Mouse (Mus musculus) adrenal gland, postnatal 36 days (tissue): Measurements from ENCODE around the gene Gins2. TPM values are rescaled to one million over a fixed set of nuclear protein-coding genes. Genes with fewer than 3 reads are reported as not detected.

ENCODE experiments used
- DNase-seq, 2 experiments: peaks; one replicate each; pipeline ENCODE4 v3.0.0; 2021; ENCODE audit warnings: mixed read lengths in 1 of 2
- long read RNA-seq, 2 experiments: library from polyadenylated mRNA; stranded (forward); transcript quantifications; one replicate each; pipeline ENCODE4 v2.0.0; 2021; ENCODE audit warnings: borderline sequencing depth in 2 of 2
- total RNA-seq, 2 experiments: library from RNA; stranded (reverse); gene quantifications; 2 replicates each; pipeline ENCODE4 v1.2.3; 2021

Gins2 gene
- 10 to 100 TPM in 1 of 2 experiments, 1 to 10 TPM in 1; 6.3 to 11.0 TPM for total RNA-seq
- long read RNA-seq, experiment 1, partial matches to known transcripts: 0 of 7 reads
- long read RNA-seq, experiment 1, other reads (novel, unspliced or antisense): 3 of 7 reads
- long read RNA-seq, experiment 2, partial matches to known transcripts: 0 of 3 reads
- long read RNA-seq, experiment 2, other reads (novel, unspliced or antisense): 1 of 3 reads

GRCm38 (mm10) chr8:120588908-120589771, at the start of gene Gins2:
Gene Gins2, minus strand, starts transcription at chr8:120589304.
- peak; percentile 99 for DNase-seq

DNA sequence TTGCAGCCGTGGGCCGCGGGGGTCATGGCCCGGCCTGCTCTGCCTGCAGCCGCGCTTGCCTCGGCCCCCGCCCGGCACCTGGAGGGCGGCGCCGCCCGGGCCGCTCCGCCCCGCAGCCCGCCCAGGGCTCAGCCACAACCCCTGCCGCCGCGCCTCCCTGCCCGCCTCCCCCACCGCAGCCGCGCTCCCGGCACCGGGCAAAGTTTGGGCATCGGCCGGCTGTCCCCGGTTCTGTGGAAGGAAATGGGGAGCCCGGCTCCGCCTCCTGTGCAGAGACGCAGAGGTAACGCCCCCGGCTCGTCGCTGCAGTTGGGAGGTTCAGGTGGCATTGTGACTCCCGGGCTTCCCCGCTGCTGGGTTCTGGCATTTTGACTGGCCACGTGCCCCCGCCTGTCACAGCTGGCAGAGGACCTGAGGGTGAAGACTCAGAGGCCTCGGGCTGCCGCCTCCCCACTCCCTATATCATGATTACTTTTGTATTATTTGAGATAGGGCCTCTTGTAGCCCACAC, 45.3 kb upstream of the Gins2 start:
- DNase-seq: peak; percentile 80 to 88

GRCm38 (mm10) chr8:120633665-120634271, 44.7 kb upstream of the Gins2 start:
- DNase-seq: peak; percentile 32 to 59

GRCm38 (mm10) chr8:120632969-120633664, 44.0 kb upstream of the Gins2 start:
- no peak for DNase-seq

GRCm38 (mm10) chr8:120631441-120632375, 42.6 kb upstream of the Gins2 start:
- DNase-seq: no peak

GRCm38 (mm10) chr8:120630848-120631247, 41.7 kb upstream of the Gins2 start:
- no peak for DNase-seq

DNA sequence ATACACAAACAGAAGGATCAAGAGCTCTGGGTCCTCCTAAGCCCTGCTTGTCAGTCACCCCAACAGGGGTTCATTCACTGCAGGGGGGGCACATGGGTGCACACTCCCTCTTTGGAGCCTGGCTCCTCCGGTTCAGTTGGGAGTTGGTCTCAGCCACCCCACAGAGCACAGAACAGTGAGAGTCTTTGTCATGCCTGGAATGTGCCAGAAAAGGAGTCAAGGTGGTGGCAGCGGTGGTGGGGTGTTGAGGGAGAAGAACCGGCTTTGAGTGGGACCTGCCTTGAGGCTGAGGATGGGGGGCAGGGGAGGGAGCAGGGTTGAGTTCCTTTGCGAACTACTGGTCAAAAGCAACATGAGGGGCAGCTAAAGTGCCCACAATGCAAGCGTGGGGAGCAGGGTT, 40.9 kb upstream of the Gins2 start:
- no peak for DNase-seq

DNA sequence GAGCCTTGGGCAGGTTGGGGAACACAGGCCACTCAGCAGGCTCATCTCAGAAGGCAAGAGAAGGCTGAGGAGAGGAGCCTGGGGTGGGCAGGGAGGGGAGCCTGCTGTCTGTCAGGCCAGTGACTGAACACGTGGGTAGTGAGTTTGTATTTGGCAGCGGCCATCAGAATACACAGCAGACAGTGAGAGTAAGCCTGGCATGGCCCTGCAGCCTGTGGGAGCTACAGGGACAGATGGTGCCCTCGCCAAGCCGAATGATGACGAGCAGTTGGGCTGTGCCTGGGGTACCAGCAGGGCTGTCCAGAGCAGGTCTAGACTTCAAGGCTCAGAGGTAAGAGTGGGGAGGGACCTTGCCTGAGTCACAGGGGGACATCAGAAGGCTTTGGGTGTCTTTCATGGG, 38.2 kb upstream of the Gins2 start:
- DNase-seq: no peak

- DNase-seq: no peak
Measured at GRCm38 (mm10) chr8:120626461-120626860, 37.4 kb upstream of the Gins2 start.

- no peak for DNase-seq
Measured at GRCm38 (mm10) chr8:120623608-120624007, 34.5 kb upstream of the Gins2 start.

- no peak for DNase-seq
Measured at GRCm38 (mm10) chr8:120622161-120622560, 33.1 kb upstream of the Gins2 start.

DNA sequence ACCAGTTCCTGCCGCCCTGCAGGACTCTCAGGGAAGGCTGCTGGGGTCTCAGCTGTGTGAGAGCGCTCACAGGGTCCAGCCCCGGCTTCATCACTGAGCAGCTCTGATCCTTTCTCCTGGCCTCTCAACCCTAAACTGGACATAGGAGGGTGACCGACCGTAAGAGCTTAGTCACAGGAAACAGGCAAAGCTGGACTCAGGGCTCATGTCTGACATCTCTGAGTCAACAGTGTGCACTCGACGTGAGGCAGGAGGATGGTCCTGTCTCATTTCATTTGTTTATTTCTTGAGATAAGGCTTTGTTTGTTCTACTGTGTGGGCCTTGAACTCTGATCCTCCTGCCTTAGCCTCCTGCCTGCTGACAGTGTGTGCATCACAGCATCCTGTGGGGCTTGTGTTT, 31.3 kb upstream of the Gins2 start:
- no peak for DNase-seq

DNA sequence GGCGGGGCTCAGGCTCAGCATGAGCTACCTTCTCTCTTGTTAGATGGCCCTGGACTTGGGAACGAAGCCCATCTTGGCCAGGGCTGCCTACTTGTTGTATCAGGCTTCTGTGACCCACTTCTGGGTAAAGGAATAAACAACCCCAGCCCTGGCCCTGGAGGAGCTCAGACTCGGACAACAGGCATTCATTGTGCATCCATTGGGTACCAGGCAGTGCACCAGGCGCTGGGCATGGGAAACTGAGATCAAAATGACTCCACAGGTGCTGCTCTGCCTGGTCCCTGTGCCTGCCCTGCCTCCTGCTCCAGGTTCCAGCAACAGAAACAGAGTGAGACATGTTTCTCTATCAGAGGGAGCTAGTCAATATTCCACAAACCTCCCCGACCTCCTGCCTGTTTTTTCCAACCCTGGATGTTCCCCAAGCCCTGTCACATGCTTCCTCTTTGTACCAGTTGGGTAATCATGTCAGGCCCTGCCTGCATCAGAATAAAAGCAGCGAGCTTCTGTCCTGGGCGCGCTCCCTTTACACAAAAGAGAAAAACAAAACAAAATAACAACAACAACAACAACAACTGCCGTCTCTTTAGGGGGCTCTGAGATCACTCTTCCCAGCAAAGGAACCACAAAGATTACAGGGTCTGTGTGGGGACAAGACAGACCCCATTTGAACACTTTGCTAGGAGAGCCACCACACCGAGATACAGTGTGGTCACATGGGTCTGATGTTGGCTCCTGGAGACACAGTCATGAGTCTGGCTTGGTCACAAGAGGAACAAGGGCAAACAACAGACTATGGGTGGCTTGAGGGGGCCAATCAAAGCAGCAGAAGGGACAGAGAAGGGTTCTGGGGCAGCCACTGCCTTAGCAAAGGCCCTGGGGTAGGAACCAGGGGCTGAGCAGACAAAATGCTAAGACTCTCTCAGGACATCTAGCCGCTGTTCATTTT, 30.4 kb upstream of the Gins2 start:
- no peak for DNase-seq

- peak; percentile 70 to 78 for DNase-seq
Measured at GRCm38 (mm10) chr8:120618110-120618509, 29.0 kb upstream of the Gins2 start.

- DNase-seq: no peak
Measured at GRCm38 (mm10) chr8:120616663-120617626, 27.8 kb upstream of the Gins2 start.

DNA sequence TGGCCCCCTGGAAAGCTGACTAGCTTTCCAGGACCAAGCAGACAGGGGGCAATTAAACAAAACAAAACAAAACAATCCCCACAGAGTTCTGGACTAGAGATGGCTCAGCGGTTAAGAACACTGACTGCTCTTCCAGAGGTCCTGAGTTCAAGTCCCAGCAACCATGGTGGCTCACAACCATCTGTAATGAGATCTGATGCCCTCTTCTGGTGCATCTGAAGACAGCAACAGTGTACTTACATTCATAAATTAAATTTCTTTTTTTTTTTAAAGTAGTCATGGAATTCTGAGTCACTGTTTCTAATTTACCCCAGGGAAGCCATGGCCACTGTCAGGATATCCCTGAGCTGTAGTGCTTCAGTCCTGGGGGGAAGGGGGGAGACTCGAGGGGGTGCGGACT, 25.4 kb upstream of the Gins2 start:
- DNase-seq: no peak

- peak in 1 of 2 experiments; percentile 27 for DNase-seq
Measured at GRCm38 (mm10) chr8:120610824-120611223, 21.7 kb upstream of the Gins2 start.

GRCm38 (mm10) chr8:120607885-120608284, 18.8 kb upstream of the Gins2 start:
- peak; percentile 79 to 84 for DNase-seq

DNA sequence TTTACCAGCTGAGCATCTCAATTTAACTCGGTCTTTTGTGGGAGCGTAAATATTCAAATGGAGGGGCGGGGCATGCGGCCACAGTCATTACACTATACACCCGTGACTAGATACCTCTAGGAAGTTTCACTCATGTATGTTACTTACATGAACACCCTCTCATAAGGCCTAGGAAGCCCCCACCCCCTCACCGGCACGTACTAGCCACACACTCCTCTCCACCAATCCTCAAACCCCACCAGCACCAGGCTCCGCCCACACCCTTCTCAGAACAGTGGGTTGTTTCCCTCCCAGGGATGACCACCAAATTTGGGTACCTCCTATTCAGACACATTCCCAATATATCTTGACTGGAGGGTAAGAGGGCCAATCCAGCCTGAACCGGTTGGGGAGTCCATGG, 18.4 kb upstream of the Gins2 start:
- DNase-seq: no peak
